Mouse (Mus musculus): ENCODE data around the gene Jph3. TPM values are rescaled to one million over a fixed set of nuclear protein-coding genes. Genes with fewer than 3 reads are reported as not detected.
A peak's percentile ranks its signal among the peaks of the same experiment; 100 is the strongest.

Jph3 gene
- polyA plus RNA-seq, 1 experiment = 0.20 TPM

DNA sequence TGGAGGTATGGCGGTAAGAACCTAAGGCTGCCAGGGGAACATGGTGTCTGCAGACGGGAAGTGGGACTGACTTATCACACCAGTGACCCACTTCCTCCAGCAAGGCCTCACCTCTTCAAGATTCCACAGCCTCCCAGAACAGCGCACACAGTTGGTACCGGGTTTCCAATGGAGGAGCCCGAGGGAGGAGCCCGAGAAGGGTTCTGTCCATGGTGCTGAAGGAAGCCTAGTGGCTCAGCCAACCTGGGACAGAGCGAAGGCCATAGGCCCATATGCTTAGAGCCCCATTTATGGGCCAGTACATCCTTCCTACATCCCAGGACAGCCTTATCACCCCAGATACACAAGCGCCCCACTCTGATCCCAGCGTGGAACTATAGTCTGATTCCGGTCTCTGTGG lies 32.1 kb downstream of the Jph3 start:
- H3K27ac ChIP-seq (ENCODE audit: insufficient read depth, low read depth, low read length) = no peak overlapping the region
- no peaks in the 10 kb centered on the region for H3K4me1 ChIP-seq (ENCODE audit: control insufficient read depth, insufficient read depth, low read length)
- H3K27me3 ChIP-seq (replicated peaks; ENCODE audit: control insufficient read depth, insufficient read depth, low read length) = no peaks in the 10 kb centered on the region
- DNase-seq = peak; percentile 5
- TF ChIP-seq POLR2A (IDR thresholded peaks at IDR 0.05; ENCODE audit: low read depth, low read length) (no peak), CTCF (conservative IDR thresholded peaks at IDR 0.05; ENCODE audit: insufficient read depth, insufficient read length, low read depth, low read length) (no peak)
- H3K36me3 ChIP-seq (ENCODE audit: control insufficient read depth, insufficient read depth, low read length) = no peaks in the 10 kb centered on the region
- 27% methylated on average over 10 of the region's 10 CpGs for WGBS
- no peak overlapping the region for H3K4me3 ChIP-seq (ENCODE audit: insufficient read depth, low read depth, low read length)

DNA sequence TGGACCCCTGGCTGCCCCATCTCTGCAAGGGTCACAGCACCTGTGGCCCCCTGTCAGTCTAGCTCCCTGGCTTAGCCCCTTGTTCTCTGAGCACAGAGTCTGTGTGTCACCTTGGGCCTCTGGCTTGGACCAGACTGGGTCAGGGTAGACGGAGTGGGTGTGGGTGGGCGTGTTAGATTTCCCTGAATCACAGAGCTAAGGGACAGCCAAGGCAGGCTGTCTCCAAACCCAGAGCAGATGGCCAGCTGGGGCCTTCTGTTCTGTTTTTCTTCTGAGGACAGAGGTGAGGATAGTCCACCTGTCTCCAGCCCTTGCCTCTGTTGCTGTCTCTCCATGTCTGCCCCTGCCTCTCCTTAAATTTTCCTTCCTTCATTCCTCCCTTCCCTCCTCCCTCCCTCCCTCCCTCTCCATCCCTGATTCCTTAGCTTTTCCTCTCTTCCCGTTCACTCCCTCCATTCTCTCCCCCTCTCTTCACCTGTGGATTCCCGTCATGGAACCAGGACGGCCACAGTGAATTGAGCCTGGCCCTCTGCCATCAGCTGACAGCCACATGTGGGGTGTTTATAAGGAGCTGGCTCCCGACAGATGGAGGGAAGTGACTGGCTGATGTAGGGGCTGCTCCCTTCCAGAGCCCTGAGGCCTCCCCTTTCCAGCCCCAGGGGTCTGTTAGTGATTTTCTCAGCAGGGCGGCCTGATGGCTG lies 33.7 kb downstream of the Jph3 start:
- no peak for TF ChIP-seq CTCF (conservative IDR thresholded peaks at IDR 0.05; ENCODE audit: insufficient read depth, insufficient read length, low read depth, low read length)
- no peak for TF ChIP-seq POLR2A (IDR thresholded peaks at IDR 0.05; ENCODE audit: low read depth, low read length)

DNA sequence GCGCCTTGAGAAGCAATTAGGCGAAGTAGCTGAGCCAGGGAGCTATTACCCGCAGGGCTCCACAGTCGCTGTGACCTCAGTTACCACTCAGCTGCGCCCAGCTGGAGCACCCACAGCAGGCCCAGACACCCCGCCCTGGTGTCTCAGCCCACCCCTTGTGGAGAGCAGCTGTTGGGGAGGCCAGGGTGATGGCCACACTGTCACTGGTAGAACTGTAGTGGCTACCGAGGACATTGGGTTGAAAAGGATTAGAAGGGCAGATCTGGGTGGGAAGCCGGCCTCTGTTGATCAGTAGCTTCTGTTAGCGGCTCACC lies 34.2 kb downstream of the Jph3 start:
- DNase-seq = no peak
- H3K4me3 ChIP-seq (ENCODE audit: insufficient read depth, low read depth, low read length) = no peak overlapping the region
- H3K36me3 ChIP-seq (ENCODE audit: control insufficient read depth, insufficient read depth, low read length) = no peaks in the 10 kb centered on the region
- no peaks in the 10 kb centered on the region for H3K4me1 ChIP-seq (ENCODE audit: control insufficient read depth, insufficient read depth, low read length)
- WGBS = 77% methylated on average over 9 of the region's 9 CpGs
- no peak overlapping the region for H3K27ac ChIP-seq (ENCODE audit: insufficient read depth, low read depth, low read length)
- H3K27me3 ChIP-seq (replicated peaks; ENCODE audit: control insufficient read depth, insufficient read depth, low read length) = no peaks in the 10 kb centered on the region
- TF ChIP-seq POLR2A (IDR thresholded peaks at IDR 0.05; ENCODE audit: low read depth, low read length) (no peak), CTCF (conservative IDR thresholded peaks at IDR 0.05; ENCODE audit: insufficient read depth, insufficient read length, low read depth, low read length) (no peak)

More for the DNA sequence above, 33.7 kb downstream of the Jph3 start:
- DNase-seq = no peak
- Histone ChIP-seq H3K36me3 (ENCODE audit: control insufficient read depth, insufficient read depth, low read length) (no peaks in the 10 kb centered on the region), H3K4me1 (ENCODE audit: control insufficient read depth, insufficient read depth, low read length) (no peaks in the 10 kb centered on the region), H3K27ac (ENCODE audit: insufficient read depth, low read depth, low read length) (no peak overlapping the region), H3K4me3 (ENCODE audit: insufficient read depth, low read depth, low read length) (no peak overlapping the region), H3K27me3 (replicated peaks; ENCODE audit: control insufficient read depth, insufficient read depth, low read length) (no peaks in the 10 kb centered on the region)
- WGBS = 59% methylated on average over 7 of the region's 7 CpGs

DNA sequence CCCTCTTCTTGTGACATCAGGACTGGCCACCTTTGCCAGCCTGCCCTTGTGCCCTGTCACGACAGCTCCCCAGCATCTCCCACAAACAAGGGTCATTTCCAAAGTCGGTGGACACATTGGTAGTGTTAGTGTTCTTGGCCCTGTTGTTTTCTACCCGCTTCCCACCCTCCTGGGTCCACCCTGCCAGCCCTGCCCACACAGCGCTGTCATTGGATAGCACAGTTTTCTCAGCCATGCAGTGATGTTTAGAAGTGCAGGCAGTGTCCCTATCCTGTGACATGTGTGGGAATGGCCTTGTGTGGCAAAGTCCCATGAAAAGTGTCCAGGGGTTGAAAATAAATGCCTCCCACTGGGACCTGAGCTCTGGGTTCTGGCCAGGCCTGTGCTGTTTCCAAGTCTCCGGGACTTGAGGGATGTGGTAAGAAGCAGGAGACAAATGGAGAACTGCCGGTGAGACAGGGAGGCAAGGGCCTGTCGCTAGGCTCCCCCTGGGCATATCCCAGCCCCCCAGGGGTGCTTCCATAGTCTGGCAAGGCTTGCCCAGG lies 36.2 kb downstream of the Jph3 start:
- WGBS = 65% methylated on average over 7 of the region's 7 CpGs
- Histone ChIP-seq H3K36me3 (ENCODE audit: control insufficient read depth, insufficient read depth, low read length) (no peaks in the 10 kb centered on the region), H3K4me3 (ENCODE audit: insufficient read depth, low read depth, low read length) (no peak overlapping the region), H3K27me3 (replicated peaks; ENCODE audit: control insufficient read depth, insufficient read depth, low read length) (no peaks in the 10 kb centered on the region), H3K27ac (ENCODE audit: insufficient read depth, low read depth, low read length) (no peak overlapping the region), H3K4me1 (ENCODE audit: control insufficient read depth, insufficient read depth, low read length) (no peaks in the 10 kb centered on the region)
- DNase-seq = no peak
- no peak for TF ChIP-seq POLR2A (IDR thresholded peaks at IDR 0.05; ENCODE audit: low read depth, low read length)
- TF ChIP-seq CTCF (conservative IDR thresholded peaks at IDR 0.05; ENCODE audit: insufficient read depth, insufficient read length, low read depth, low read length) = no peak

DNA sequence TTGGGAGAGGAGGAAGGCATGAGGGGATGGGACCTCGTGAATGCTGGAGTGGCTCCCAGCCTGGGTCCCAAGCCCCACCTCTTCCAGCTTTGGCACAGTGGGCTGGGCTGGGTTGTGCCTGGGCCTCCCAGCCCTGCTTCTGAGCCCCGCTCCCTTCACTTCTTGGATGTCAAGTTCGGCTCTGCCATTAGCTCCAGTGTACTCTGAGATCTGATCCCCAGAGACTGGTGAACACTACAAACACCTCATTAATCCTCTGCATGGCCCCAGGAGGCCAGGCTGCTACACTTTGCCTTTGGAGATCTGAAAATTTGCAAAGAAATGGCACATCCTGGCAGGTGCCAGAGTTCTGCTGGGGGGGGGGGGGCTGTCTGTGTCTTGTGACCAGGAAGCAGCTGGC lies 39.7 kb downstream of the Jph3 start:
- WGBS = 41% methylated on average over 3 of the region's 3 CpGs
- Histone ChIP-seq H3K27ac (ENCODE audit: insufficient read depth, low read depth, low read length) (no peak overlapping the region), H3K4me1 (ENCODE audit: control insufficient read depth, insufficient read depth, low read length) (no peaks in the 10 kb centered on the region), H3K36me3 (ENCODE audit: control insufficient read depth, insufficient read depth, low read length) (no peaks in the 10 kb centered on the region), H3K4me3 (ENCODE audit: insufficient read depth, low read depth, low read length) (no peak overlapping the region), H3K27me3 (replicated peaks; ENCODE audit: control insufficient read depth, insufficient read depth, low read length) (no peaks in the 10 kb centered on the region)
- no peak for DNase-seq
- TF ChIP-seq CTCF (conservative IDR thresholded peaks at IDR 0.05; ENCODE audit: insufficient read depth, insufficient read length, low read depth, low read length) (no peak), POLR2A (IDR thresholded peaks at IDR 0.05; ENCODE audit: low read depth, low read length) (no peak)

DNA sequence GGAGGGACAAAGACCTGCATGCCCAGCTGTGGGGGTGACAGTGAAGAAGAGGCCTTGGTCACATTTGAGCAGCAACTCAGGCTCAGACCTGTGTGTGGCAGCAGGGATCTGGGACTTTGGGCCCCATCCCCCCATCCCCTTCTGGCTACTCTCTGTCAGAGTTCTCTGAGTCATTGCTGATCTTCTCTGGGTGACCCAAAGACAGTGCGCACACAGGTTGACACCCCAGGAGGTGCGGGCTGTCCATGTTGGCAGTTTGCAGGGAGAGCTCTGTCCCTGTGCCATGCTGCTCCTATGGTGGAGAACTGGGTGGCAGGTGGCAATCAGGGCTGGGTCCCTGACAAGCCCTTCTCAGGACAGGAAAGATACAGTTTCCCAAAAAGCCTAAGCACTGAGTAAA lies 40.2 kb downstream of the Jph3 start:
- H3K4me3 ChIP-seq (ENCODE audit: insufficient read depth, low read depth, low read length) = no peak overlapping the region
- TF ChIP-seq CTCF (conservative IDR thresholded peaks at IDR 0.05; ENCODE audit: insufficient read depth, insufficient read length, low read depth, low read length) = no peak
- no peak for TF ChIP-seq POLR2A (IDR thresholded peaks at IDR 0.05; ENCODE audit: low read depth, low read length)
- no peak for DNase-seq
- H3K4me1 ChIP-seq (ENCODE audit: control insufficient read depth, insufficient read depth, low read length) = no peaks in the 10 kb centered on the region
- H3K36me3 ChIP-seq (ENCODE audit: control insufficient read depth, insufficient read depth, low read length) = no peaks in the 10 kb centered on the region
- WGBS = 90% methylated on average over 2 of the region's 2 CpGs
- no peak overlapping the region for H3K27ac ChIP-seq (ENCODE audit: insufficient read depth, low read depth, low read length)
- H3K27me3 ChIP-seq (replicated peaks; ENCODE audit: control insufficient read depth, insufficient read depth, low read length) = no peaks in the 10 kb centered on the region

DNA sequence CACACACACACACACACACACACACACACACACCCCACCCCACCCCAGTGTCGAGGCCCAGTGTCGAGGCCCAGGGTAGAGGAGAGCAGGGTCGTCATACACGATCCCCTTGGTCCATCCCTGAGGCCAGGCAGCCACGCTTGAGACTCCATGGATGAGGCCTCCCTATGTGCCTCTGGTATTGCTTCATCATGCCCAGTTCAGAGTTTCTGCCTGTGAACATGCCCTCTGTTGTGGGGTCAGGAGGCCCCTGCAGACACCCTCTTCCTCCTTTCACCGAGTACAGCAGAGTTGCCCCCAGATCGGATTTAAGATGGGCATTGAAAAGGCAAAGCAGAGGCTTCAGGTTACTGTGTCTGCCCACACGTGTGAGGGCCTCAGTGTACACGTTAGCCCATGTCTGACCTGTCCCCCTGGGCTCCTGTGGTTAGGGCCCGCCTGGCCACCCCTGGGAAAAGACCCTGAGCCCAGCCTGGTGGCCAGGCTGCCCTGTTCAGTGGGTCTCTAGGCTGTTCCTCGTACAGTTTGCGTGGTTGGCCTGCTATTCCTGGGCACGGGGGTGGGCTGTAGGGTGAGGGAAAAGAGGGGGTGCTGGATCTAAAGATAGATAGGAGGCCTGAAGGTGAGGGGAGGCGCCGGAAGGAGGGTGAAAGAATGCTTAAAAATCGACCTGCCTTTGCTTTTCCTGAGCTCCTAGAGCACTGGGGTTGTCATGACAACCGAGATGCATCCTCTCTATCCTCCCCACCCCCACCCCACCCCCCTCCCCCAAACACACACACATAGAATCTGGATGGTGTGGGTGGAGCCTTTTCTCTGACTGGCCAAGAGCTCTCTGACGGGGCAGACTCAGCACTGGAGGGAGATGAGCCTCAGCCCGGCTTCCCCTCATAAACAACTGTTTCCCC lies 41.7 kb downstream of the Jph3 start:
- H3K27me3 ChIP-seq (replicated peaks; ENCODE audit: control insufficient read depth, insufficient read depth, low read length) = no peaks in the 10 kb centered on the region
- no peaks in the 10 kb centered on the region for H3K4me1 ChIP-seq (ENCODE audit: control insufficient read depth, insufficient read depth, low read length)
- H3K27ac ChIP-seq (ENCODE audit: insufficient read depth, low read depth, low read length) = no peak overlapping the region
- no peak overlapping the region for H3K4me3 ChIP-seq (ENCODE audit: insufficient read depth, low read depth, low read length)
- no peak for DNase-seq
- WGBS = 26% methylated on average over 19 of the region's 19 CpGs
- TF ChIP-seq CTCF (conservative IDR thresholded peaks at IDR 0.05; ENCODE audit: insufficient read depth, insufficient read length, low read depth, low read length) (no peak), POLR2A (IDR thresholded peaks at IDR 0.05; ENCODE audit: low read depth, low read length) (no peak)
- H3K36me3 ChIP-seq (ENCODE audit: control insufficient read depth, insufficient read depth, low read length) = no peaks in the 10 kb centered on the region

Data from kidney, adult 2 months (tissue).